Mouse (Mus musculus) layer of hippocampus, postnatal 10 days (tissue): ENCODE data around the gene Olfr814. TPM values are rescaled to one million over a fixed set of nuclear protein-coding genes. Genes with fewer than 3 reads are reported as not detected.
"Not testable (repeated sequence)": the region's sequence is repeated elsewhere in the genome, so short reads cannot be mapped to it uniquely, and the experiment has no call there.

Experiments used
- DNase-seq, 2 experiments: peaks; one replicate each; pipeline ENCODE4 v3.0.0; 2021; ENCODE audit warnings: low spot score in 2 of 2
- long read RNA-seq: library from polyadenylated mRNA; stranded (forward); transcript quantifications from one replicate; pipeline ENCODE4 v2.0.0, GENCODE M21; 2023
- total RNA-seq, 2 experiments: library from RNA; stranded (reverse); gene quantifications; 2 replicates each; pipeline ENCODE4 v1.2.3; 2021

Olfr814 gene
- not detected for total RNA-seq
- long read RNA-seq: 0 reads

DNA sequence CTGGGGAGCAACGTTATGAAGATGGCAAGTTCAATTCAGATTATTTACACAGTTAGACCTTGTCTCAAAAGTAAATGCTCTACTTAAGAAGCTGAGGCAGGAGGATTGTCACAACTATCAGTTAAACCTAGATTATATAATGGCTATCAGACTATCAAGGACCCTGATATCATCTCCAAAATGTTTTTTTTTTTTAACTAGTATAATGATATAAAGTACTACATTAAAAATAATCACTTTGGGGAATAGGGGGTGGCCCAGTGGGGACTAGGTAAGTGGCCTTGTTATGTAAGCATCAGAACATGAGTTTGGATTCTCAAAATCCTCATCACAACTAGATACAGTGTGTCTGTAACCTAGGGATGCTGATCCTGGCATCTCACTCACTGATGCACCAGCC is at the start of gene Olfr814:
Gene Olfr814 (minus strand): TSS at position 101 of the 400 bp plus-strand sequence.
- DNase-seq: not testable (repeated sequence)

DNA sequence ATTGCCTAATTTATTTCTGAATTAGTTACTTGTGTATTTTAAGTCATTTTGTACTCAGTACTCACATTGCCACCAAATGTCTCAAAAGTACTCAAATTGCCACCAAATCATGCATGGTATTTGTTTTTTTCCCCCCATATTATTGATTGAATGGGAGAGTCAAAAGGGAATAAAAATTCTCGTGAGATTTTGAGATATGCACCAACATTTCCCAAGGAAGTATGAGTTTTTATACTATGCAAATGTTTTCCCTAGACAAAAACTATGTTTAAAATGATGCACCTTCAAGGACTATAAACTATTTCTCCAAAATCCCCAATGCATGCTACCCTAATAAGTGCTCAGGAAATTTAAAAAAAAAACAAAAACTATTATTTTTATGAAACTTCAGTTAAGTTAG is 35.8 kb upstream of the Olfr814 start, which contains the start of gene Olfr816:
Gene Olfr816 (minus strand): TSS at position 101 of the 400 bp plus-strand sequence.
- DNase-seq: no peak

DNA sequence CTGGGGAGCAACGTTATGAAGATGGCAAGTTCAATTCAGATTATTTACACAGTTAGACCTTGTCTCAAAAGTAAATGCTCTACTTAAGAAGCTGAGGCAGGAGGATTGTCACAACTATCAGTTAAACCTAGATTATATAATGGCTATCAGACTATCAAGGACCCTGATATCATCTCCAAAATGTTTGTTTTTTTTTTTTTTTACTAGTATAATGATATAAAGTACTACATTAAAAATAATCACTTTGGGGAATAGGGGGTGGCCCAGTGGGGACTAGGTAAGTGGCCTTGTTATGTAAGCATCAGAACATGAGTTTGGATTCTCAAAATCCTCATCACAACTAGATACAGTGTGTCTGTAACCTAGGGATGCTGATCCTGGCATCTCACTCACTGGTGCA is 26.1 kb upstream of the Olfr814 start, which contains the start of gene Olfr815:
Gene Olfr815 (minus strand): TSS at position 101 of the 400 bp plus-strand sequence.
- not testable (repeated sequence) for DNase-seq

DNA sequence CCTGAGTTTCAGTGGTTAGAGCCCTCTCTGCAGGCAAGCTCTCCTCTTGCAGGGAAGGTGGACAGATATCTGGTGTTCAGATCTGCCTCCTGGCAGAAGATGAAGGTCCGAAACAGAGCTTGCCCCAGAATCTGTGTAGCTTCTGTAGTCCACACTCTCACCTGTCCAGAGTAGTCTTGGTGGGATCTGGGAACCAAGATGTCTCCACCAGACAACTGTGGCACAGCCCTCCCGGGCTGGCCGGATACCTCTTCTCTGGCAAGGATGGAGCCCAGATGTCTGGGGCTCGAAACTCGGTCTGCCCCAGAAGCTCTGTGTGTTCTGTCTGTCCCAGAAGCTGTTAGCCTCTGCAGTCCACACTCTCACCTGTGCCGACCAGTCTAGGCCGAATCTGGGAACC is 6.3 kb upstream of the Olfr814 start:
- DNase-seq: no peak

DNA sequence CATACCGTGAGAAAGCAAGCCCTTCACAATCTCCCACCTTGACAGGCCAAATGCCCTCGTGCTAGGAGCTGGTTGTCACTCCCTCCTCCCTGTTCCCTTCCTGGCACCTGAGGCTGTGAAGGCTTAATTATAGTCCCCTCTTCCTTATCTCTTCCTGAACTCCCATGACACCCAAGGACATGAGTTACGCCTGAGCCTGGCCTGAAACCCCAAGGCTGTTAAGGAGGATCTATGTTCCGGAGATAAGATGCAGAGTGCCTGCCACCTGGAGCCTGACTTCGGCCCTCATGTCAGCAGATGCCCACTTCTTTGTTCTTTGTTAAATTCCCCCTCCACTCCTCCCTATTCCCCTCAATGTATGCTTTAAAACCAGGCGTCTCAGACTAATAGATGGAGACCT is 5.8 kb upstream of the Olfr814 start:
- DNase-seq: not testable (repeated sequence)

DNA sequence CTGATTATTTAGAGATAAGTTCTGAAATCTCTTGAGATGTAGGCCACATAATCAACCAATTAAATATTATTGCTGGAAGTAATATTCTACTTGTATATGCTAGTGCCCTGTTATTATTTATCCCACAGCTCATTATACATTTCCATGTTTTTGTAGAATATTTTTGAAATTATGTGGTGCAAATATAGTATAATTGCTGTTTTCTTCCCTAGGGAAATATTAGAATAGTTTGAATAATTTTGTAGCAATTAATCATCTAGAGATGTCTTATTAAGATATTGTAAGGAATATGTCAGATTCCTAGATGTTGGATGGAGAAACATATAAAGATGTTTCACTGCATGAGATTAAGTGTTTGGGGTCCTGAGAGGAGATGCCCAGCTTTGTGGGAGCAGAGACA is 24.6 kb downstream of the Olfr814 start, which contains the start of gene Olfr813:
Gene Olfr813 (plus strand): TSS at position 301 of the 400 bp plus-strand sequence.
- DNase-seq: no peak

DNA sequence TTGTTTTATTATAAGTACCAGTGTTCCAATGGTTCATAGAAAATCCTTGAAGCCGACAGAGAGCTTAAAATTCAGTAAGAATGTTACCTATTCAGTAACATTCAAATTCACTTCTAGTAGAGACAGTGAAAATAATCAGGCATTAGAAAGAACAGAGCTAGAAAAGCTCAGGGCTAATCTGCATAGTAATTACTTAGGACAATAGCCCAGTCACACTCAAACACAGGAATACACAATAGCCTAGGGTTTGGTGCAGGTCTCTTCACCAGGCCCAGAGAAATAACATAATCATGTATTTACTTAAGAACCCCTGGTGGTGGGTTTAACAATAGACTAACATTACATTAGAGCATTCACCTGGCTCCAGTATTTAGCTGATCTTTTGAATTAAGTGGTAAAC is 32.3 kb downstream of the Olfr814 start:
- DNase-seq: no peak

DNA sequence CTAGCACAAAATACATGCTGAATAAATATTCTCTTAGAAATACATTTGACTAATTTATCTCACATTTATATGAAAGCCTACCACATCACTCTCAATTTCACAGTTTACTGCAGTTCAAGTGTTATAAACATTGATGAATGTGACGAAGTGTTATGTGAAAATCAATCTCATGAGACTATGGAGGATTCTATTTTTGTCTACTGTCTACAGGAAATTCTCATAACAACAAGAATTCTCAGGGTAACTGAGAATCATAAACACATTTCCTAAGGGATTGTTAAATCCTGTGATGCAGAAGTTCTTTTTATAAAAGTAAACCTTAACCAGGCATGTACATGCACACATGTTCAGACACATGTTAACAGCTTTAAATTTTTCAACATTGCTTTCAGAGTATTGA is 33.7 kb downstream of the Olfr814 start, which contains the start of gene Olfr812:
Gene Olfr812 (minus strand): TSS at position 101 of the 400 bp plus-strand sequence.
- DNase-seq: no peak

Other genes starting within 250 kb of the Olfr814 start
- gene Olfr799, start 242.4 kb downstream of the Olfr814 start, total RNA-seq: not detected
- gene Olfr800, start 222.2 kb downstream of the Olfr814 start, total RNA-seq: not detected
- not detected for gene Olfr801, start 206.0 kb downstream of the Olfr814 start, total RNA-seq
- under 1 TPM; 0.09 TPM for gene Olfr802, start 191.7 kb downstream of the Olfr814 start, total RNA-seq
- not detected for gene Olfr803, start 185.6 kb downstream of the Olfr814 start, total RNA-seq
- gene Olfr804, start 176.6 kb downstream of the Olfr814 start, total RNA-seq: not detected
- gene Olfr805, start 150.5 kb downstream of the Olfr814 start, total RNA-seq: not detected
- gene Olfr806, start 137.9 kb downstream of the Olfr814 start, total RNA-seq: not detected
- not detected for gene Olfr807, start 122.1 kb downstream of the Olfr814 start, total RNA-seq
- gene Olfr808, start 114.4 kb downstream of the Olfr814 start, total RNA-seq: not detected
- not detected for gene Olfr809, start 105.2 kb downstream of the Olfr814 start, total RNA-seq
- not detected for gene Olfr810, start 84.9 kb downstream of the Olfr814 start, total RNA-seq
- not detected for gene Olfr811, start 75.5 kb downstream of the Olfr814 start, total RNA-seq
- gene Olfr812, start 33.8 kb downstream of the Olfr814 start, total RNA-seq: not detected
- not detected for gene Olfr813, start 24.5 kb downstream of the Olfr814 start, total RNA-seq
- gene Olfr815, start 26.0 kb upstream of the Olfr814 start, total RNA-seq: not detected
- not detected for gene Olfr816, start 35.7 kb upstream of the Olfr814 start, total RNA-seq
- not detected for gene Olfr818, start 69.2 kb upstream of the Olfr814 start, total RNA-seq
- gene Olfr819, start 87.4 kb upstream of the Olfr814 start, total RNA-seq: not detected
- gene Olfr247, start 96.3 kb upstream of the Olfr814 start, total RNA-seq: not detected
- gene Gm10310, start 105.2 kb upstream of the Olfr814 start, total RNA-seq: not detected
- gene Olfr820, start 132.8 kb upstream of the Olfr814 start, total RNA-seq: not detected
- not detected for gene Olfr821, start 150.5 kb upstream of the Olfr814 start, total RNA-seq
- not detected for gene Olfr822, start 191.4 kb upstream of the Olfr814 start, total RNA-seq
- not detected for gene Olfr823, start 235.5 kb upstream of the Olfr814 start, total RNA-seq